Mouse (Mus musculus) kidney, adult 18-20 months (tissue): ENCODE data around the gene Styxl1.
A peak's percentile ranks its signal among the peaks of the same experiment; 100 is the strongest.

Experiments
- DNase-seq: peaks from one replicate; pipeline ENCODE4 v3.0.0; 2021

Gene Styxl1

GRCm38 (mm10) chr5:135763526-135763925 lies 14.7 kb downstream of the Styxl1 start:
- DNase-seq, result peak; percentile 81

- DNase-seq, result no peak
Measured at GRCm38 (mm10) chr5:135761881-135762280, 16.3 kb downstream of the Styxl1 start.

- DNase-seq, result no peak
Measured at GRCm38 (mm10) chr5:135751595-135751994, 26.6 kb downstream of the Styxl1 start.

- no peak for DNase-seq
Measured at GRCm38 (mm10) chr5:135751041-135751440, 27.1 kb downstream of the Styxl1 start.

GRCm38 (mm10) chr5:135744742-135745141 lies 33.4 kb downstream of the Styxl1 start:
- DNase-seq, result no peak

GRCm38 (mm10) chr5:135743741-135744609 lies 34.2 kb downstream of the Styxl1 start, which contains the start of gene Tmem120a:
Tmem120a (minus strand) TSS chr5:135744448.
- peak; percentile 98 for DNase-seq

- peak; percentile 58 for DNase-seq
Measured at GRCm38 (mm10) chr5:135742941-135743740, 35.0 kb downstream of the Styxl1 start.

- peak; percentile 52 for DNase-seq
Measured at GRCm38 (mm10) chr5:135742156-135742555, 36.0 kb downstream of the Styxl1 start.

- DNase-seq, result no peak
Measured at GRCm38 (mm10) chr5:135738266-135738665, 39.9 kb downstream of the Styxl1 start.

- DNase-seq, result no peak
Measured at GRCm38 (mm10) chr5:135737154-135737553, 41.0 kb downstream of the Styxl1 start.

GRCm38 (mm10) chr5:135736544-135736943 lies 41.6 kb downstream of the Styxl1 start:
- DNase-seq, result no peak

- DNase-seq, result no peak
Measured at GRCm38 (mm10) chr5:135735741-135736140, 42.4 kb downstream of the Styxl1 start.

- no peak for DNase-seq
Measured at GRCm38 (mm10) chr5:135734057-135734680, 44.0 kb downstream of the Styxl1 start.

- no peak for DNase-seq
Measured at GRCm38 (mm10) chr5:135733071-135733470, 45.1 kb downstream of the Styxl1 start.

GRCm38 (mm10) chr5:135731322-135731721 lies 46.9 kb downstream of the Styxl1 start:
- no peak for DNase-seq

- no peak for DNase-seq
Measured at GRCm38 (mm10) chr5:135730916-135731315, 47.3 kb downstream of the Styxl1 start.

GRCm38 (mm10) chr5:135730278-135730677 lies 47.9 kb downstream of the Styxl1 start:
- DNase-seq, result no peak

GRCm38 (mm10) chr5:135729351-135729750 lies 48.8 kb downstream of the Styxl1 start:
- DNase-seq, result no peak

GRCm38 (mm10) chr5:135728361-135728760 lies 49.8 kb downstream of the Styxl1 start:
- peak; percentile 5 for DNase-seq

- no peak for DNase-seq
Measured at GRCm38 (mm10) chr5:135727871-135728270, 50.3 kb downstream of the Styxl1 start.

GRCm38 (mm10) chr5:135726641-135727346 lies 51.4 kb downstream of the Styxl1 start:
- DNase-seq, result no peak

- DNase-seq, result no peak
Measured at GRCm38 (mm10) chr5:135725991-135726390, 52.2 kb downstream of the Styxl1 start.
